Mouse (Mus musculus) mesoderm, embryonic 11.5 days (tissue): ENCODE results near the gene Dram1.
"Not testable (repeated sequence)": the region's sequence is repeated elsewhere in the genome, so short reads cannot be mapped to it uniquely, and the experiment has no call there.

Experiments
- DNase-seq: peaks from one replicate; pipeline ENCODE4 v3.0.0-alpha.2; 2012; ENCODE audit warnings: low read depth, low spot score

Gene Dram1

DNA sequence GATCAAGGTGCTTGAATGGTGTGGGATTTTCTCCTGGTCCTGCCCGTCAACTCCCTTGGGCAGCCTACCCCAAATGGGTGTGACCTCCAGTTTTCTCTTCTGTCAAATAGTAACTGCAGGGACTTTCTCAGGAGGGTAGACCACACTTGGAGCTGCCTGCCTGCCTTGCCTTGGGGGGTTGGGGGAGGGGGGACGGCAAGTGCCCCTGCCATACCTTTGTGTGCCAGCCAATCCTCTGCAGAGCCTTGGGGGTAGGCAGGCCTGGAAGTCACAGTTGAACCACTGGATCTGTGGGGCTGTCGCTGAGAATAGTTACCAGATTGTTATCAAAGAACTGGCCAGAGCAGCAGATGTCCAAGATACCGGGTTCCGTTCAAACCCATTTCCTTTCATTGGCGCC lies 7.4 kb upstream of the Dram1 start:
- no peak for DNase-seq

DNA sequence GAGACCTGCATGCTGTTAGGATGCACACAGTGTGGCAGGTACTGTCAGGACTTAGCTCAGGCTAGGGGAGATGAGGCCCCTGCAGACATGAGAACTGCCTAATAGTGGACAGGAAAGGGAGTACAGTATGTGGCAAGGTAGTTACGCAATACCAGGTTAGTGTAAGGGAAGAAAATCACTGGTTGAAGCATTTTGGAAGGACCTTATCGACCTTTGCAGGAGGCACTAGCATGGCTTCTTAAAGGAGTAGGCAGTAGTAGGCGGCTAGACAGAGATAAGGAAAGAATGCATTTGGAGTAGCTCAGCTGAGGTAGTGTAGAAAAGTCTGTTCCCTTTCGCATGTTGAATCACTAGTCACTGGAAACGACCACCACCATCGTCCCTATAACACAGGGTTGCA lies 6.9 kb upstream of the Dram1 start:
- DNase-seq, result no peak

- no peak for DNase-seq
Observed at GRCm38 (mm10) chr10:88385290-88385689, 6.4 kb upstream of the Dram1 start.

GRCm38 (mm10) chr10:88384081-88384480 lies 5.2 kb upstream of the Dram1 start:
- no peak for DNase-seq

DNA sequence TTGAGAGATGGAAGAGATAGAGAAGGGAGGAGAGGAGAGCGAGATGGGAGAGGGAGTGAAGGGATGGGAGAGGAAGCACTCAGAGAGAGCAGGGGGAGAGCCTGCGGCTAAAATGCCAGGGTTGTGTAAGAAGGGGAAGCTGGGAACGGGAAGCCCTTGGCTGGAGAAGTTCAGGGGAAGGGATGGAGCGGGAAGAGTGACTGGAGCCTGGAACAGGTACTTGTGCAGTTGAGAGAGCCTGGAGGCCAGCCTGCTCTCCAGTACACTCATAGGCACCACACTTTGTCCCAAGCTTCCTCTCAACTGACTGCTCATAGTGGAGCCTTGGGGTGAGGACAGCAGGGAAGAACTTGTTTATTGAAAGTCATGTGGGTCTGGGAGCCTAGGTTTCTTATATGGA lies 4.6 kb upstream of the Dram1 start:
- DNase-seq, result no peak

GRCm38 (mm10) chr10:88382009-88382408 lies 3.1 kb upstream of the Dram1 start:
- DNase-seq, result no peak

DNA sequence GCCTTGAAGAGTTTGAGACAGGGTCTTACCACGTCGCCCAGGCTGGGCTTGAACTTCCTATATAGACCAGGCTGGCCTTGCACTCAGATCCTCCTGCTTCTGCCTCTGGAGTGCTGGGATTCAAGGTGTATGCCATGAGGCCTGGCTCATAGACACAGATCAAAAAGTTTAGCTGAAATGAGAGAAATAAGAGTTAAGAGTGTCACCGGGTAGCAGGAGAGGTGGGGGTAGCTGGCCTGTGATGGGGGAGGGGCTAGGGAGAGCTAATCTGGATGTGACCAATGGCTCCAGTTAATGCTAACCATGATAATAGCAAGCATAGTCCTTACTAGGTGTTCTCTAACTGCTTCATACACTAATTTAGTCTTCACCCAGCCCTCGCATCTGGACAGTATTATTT lies 2.4 kb upstream of the Dram1 start:
- no peak for DNase-seq

DNA sequence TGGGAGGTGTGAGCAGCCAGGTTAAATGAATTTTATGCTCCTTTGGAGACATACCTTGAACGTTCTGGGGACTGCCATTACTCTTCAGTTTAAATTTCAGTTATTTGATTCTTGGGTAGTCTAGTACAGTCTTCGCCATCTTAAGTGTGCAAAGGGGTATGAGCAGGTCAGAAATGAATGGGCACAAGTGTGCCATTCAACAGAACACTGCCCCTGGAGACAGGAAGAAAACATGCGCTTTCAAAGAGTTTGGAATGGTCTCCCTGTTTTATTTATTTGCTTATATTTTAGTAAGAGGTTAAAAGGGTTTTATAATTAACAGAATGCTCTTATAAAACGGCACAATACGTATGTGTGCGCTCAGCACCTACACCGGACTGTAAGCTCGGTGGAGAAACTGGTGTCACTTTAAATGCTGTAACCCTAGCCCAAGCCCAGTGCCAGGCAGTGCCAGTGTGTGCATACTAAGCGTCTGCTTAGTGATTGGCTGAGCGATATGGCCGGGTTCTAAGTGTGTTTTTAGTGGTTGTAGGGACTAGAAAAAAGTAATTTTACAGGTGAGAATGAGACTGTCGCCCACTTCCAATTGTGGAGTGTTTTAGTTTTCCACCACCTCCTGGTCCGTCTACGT lies 1.7 kb upstream of the Dram1 start:
- no peak for DNase-seq

DNA sequence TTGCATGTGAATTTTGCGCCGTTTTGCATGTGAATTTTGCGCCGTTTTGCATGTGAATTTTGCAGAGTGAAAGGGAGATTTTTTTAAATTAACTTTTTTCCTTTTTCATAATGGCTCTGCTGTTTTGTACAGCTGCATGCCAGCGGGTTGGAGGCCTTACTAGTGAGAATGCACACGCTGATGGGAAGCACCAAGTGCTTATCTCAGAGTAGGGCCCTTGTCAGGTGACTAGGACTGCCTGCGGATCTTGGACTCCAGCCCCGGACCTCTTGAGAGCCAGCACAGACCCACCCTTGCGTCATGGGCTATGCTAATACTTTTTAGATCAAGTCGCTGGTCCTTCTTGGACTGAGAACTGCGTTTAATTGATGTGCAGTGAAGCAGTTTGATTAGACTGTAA lies 1.1 kb upstream of the Dram1 start:
- DNase-seq, result no peak

DNA sequence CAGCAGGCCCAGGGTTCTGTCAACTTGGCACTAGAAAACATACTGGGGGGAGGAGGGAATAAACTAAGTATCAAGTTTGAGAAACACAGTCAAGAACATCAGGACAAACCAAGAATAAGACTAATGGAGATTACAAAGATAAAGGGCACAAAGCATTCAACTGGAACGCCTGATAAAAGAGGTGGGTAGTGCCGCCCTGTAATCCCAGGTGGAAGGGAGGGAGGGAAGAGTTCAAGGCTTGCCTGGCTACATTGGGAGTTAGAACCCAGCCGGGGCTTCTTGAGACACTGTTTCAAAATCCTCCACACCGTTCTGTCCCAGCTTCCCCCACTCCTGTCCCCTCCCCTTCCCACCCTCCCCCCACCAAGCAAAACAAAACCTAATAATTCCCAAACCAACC lies 1.2 kb downstream of the Dram1 start:
- DNase-seq, result no peak

DNA sequence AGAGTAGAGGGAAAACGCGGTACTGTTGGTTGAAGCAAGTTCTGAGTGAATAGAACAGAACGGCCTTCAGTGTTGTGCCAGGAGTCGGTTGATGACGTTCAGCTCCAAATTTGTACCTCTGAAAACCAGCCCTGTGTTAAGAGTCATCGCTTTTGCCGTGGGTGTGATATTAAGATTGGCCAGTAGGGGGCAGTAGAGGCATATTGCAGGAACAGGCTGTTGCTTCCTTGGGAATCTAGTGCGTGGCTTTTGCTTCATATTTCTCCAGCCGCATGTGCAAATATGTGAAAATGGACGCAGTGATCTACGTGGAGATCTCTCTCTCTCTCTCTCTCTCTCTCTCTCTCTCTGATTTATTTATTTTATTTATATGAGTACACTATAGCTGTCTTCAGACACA lies 2.1 kb downstream of the Dram1 start:
- peak; percentile 88 for DNase-seq

- DNase-seq, result no peak
Observed at GRCm38 (mm10) chr10:88374984-88375383, 3.9 kb downstream of the Dram1 start.

DNA sequence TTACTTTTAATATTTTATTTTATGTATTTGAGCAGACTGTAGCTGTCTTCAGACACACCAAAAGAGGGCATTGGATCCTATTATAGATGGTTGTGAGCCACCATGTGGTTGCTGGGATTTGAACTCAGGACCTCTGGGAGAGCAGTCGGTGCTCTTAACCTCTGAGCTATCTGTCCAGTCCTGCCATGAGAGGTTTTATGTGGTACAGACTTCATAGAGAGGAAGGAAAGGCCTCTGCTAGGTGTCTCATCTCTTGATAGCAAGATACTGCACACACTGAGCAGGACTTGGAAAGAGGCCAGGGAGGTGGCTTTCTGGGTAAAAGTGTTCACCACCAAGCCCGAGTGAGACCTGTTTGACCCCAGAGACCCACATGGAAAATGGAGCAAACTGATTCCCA lies 5.9 kb downstream of the Dram1 start:
- DNase-seq, result not testable (repeated sequence)

DNA sequence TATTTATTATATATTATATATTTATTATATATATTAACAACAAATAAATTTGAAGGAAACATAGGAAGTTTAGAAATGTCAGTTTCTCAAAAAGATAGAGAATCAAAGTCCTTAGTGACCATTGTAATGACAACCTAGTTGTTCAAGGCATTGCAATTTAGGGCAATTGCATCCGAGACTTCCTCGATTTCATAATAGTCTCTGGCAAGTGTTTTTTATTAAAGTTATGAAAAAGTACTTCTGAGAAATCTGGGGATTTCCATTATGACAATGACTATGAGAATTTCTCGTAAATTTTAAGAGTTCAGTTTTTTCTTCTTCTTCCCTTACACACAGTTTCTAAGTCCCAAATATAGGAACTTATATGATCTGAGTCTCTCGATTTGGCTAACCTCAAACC lies 6.4 kb downstream of the Dram1 start:
- DNase-seq, result no peak

DNA sequence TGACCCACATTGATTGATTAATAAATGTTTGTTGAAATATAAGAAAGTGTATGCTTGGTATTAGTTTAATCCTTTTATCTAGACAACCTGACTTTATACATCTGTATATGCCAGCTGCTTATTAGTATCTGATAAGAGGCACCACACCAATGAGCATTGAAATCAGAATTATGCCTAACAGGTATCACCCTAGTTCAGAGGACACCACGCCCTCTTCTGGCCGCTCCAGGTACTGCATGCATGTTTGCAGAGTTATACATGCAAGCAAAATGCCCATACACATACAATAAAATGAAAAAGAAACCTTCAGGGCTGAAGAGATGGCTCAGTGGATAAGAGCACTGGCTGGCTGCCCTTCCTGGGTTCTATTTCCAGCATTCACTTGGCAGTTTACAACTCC lies 7.1 kb downstream of the Dram1 start:
- DNase-seq, result no peak

- DNase-seq, result no peak
Observed at GRCm38 (mm10) chr10:88369233-88369632, 9.6 kb downstream of the Dram1 start.

GRCm38 (mm10) chr10:88364221-88364620 lies 14.7 kb downstream of the Dram1 start:
- DNase-seq, result no peak

- DNase-seq, result no peak
Observed at GRCm38 (mm10) chr10:88362218-88362617, 16.7 kb downstream of the Dram1 start.

- DNase-seq, result no peak
Observed at GRCm38 (mm10) chr10:88356983-88357559, 21.8 kb downstream of the Dram1 start.

DNA sequence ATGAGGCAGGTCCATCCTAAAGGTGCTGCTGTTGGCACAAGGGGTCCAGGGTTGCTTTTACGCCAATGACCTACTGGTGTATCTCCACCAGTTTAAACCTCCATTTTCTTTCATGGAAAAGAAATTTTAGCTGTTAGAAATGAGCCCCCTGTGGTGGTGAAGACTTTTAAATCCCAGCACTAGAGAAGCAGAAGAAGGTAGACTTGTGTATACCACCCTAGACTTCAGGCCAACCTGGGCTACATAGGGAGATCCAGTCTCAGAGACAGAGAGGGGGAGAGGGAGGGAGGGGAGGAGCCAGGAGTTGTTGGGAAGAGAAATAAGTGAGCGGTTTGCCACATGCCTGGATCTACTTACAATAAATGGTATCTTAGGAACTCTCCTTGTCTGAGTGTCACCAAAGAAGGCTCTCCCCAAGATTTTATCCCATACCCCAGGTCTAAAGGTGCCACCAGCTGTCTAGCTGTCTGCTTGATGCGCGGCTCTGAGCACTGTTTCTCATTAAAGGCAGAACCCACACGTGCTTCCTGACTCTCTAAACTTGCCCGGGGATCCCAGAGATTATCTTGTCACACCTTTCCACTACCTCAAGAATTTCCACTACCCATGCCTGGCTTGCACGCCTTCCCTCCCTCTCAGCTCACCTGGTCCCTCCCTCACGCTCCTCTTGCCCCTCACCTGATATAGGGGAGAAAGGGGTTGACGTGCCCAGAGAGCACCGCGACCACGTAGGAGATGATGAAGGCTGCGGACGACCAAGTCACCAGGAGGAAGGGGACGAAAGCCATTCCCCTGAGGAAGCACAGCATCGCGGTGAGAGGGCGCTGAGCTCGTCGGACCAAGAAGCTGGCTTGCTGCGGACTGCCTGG lies 22.5 kb downstream of the Dram1 start:
- no peak for DNase-seq

DNA sequence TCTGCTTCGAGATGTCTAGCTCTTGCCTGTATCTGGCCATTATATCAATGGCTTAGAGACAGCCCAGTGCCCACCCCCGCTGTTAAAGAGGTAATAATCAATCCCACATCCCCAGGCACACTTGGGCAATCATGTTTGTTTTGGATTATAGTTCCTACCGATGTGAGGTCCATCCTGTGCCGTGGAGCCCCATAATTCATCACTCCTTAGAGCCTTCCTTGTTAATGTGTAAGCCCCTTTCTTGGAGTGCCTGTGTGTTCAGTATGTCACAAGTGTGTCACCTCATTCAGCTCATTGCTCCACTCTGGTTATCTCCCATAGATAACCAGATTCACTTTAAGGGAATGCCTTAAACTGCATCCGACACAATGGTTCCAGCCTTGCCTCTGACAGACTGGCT lies 24.3 kb downstream of the Dram1 start:
- DNase-seq, result no peak

DNA sequence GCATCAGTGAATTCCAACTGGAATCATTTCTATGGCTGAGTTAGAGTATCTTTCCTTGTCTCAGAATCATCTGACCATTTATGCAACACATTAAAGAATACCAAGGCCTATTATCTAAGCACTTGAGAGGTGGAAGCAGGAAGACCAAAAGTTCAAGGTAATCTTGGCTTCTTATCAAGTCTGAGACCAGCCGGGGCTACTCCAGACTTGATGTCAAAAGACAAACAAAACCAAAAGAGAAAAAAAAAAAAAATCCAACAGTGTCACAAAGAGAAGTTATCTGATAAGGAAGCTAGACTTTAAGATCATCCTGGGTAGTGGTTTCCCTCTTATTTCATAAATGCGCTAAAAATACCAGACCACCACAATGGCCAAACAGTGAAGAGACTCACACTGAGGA lies 26.3 kb downstream of the Dram1 start:
- no peak for DNase-seq
